Mouse (Mus musculus): ENCODE measurements around the gene Kctd3. TPM values are rescaled to one million over a fixed set of nuclear protein-coding genes. Genes with fewer than 3 reads are reported as not detected.
A peak's percentile ranks its signal among the peaks of the same experiment; 100 is the strongest.

Gene Kctd3
- total RNA-seq, 2 experiments from 2014 or later, result 110 to 113 TPM

GRCm38 (mm10) chr1:189022925-189023700, 15.5 kb upstream of the Kctd3 start:
- no peak for DNase-seq (ENCODE audit: low spot score in 2 of 2)
- intact Hi-C loops (cut with DNase I), result loop anchor here (5.0 to 10.0 kb wide), 2 partner anchors 859 to 952 kb away; no protein-coding TSS in a partner anchor

DNA sequence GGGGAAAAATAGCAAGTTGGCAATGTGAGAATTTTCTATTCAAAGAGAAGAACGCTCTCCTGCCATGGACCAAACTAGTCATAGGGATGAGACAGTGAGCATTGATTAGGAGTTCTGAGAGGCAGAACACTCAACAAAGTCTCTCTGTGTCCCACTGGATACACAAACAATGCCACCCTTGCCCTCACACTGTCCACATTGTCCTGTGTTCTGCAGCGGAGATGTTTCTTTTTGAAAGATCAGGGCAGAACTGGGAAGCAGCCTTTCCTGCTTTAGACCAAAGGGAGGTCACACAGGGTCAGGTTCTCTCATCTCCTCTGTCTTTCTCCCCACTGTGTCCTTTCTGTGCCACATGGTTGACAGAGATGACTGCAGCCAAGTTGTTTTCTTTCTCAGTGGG, 7.7 kb upstream of the Kctd3 start:
- no peak for DNase-seq (ENCODE audit: low spot score in 2 of 2)
- intact Hi-C loops (cut with DNase I), result no loop called here

- intact Hi-C loops (cut with DNase I), result no loop called here
Observed at GRCm38 (mm10) chr1:189013587-189013921, 5.9 kb upstream of the Kctd3 start.

DNA sequence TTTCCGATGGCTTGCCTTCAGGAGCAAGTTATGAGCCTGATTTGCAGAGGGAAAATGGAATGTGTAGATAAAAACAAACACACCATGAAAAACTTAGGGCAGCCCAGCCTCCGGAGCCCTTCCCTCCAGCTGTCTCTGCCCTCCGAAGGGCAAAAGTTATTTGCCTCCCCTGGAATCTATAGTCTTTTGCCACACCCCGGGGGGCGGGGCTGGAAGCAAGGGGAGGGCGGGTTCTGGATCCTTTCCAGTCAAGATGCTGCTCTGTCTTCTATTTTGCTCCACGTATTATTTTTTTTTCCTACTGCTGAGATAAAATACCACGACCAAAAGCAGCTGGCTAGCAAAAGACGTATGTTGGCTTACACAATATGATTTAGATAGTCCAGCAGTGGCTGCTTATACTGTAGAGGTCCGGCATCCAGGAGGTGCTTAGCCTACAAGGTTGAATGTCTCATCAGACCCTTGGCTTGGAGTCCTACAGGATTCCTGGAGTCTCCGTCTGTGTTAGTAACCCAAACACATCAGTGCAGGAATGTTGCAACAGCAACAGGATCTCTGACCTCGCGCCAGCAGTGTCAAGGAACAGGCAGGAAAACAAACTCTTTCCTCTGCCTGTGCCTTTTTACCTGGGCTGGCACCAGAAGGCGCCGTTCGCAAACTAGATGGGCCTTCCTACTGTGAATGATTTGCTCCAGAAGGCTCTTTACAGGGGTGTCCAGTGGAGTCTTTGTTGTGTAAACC, 5.4 kb upstream of the Kctd3 start:
- intact Hi-C loops (cut with DNase I), result no loop called here

More at GRCm38 (mm10) chr1:189013587-189013921, 5.9 kb upstream of the Kctd3 start:
- DNase-seq (ENCODE audit: low spot score in 2 of 2), result no peak

GRCm38 (mm10) chr1:189010671-189011070, 3.0 kb upstream of the Kctd3 start:
- intact Hi-C loops (cut with DNase I), result no loop called here
- no peak for DNase-seq (ENCODE audit: low spot score in 2 of 2)

More for the DNA sequence above, 5.4 kb upstream of the Kctd3 start:
- no peak for DNase-seq (ENCODE audit: low spot score in 2 of 2)

DNA sequence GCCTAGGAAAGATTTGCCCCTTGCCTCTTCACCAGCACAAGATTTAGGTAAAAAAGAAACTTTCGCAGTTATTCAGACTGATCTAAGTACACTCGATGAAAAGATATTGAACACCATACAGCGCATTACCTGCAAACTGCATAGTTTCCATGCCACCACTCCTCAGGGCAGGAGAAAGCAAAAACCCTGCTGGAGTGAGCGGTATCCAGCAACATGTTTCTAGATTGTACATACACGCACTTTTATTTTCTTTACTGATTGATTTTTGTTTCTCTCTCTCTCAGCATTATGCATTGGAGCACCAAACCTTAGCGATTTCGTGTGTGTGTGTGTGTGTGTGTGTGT, 311 bp upstream of the Kctd3 start:
- DNase-seq (ENCODE audit: low spot score in 2 of 2), result no peak

DNA sequence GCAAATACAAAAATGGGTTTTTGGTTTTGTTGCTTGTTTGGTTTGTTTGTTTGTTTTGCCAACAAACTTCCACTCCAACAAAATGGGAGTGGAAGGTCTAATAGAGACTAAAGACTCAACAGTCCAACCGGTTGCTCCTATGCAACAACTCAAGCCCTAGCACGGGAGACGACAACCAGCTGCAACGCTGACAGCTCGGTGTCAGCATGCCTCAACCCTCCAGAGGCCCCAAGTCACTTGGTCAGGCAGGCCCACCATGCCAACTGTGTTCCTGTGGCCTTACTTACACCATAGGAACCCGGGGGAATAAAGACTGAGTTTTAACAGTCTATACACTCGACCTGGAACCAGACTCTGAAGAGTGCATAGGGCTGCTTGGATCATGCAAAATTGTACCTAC, 815 bp downstream of the Kctd3 start:
- intact Hi-C loops (cut with DNase I), result no loop called here
- no peak for DNase-seq (ENCODE audit: low spot score in 2 of 2)

More for the DNA sequence above, 311 bp upstream of the Kctd3 start:
- intact Hi-C loops (cut with DNase I), result no loop called here

DNA sequence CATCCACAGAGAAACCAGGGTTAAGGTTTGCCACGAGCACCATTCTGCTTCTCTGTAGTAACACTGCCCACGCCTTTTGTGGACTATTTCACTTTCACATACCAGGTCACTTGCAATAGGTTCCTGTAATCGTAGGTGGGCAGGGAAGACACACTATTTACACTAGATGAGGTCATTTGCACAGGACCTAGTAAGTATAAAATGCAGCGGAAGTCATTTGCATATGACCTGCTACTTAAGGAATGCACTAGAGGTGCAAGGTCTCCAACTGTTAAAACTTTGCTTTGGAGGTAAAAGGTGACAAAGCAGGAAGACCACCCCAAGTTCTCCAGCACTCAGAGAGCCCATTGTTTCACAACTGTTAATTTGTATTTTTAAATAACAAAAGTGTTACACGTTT, 1.4 kb downstream of the Kctd3 start:
- DNase-seq (ENCODE audit: low spot score in 2 of 2), result no peak
- intact Hi-C loops (cut with DNase I), result no loop called here

- DNase-seq (ENCODE audit: low spot score in 2 of 2), result no peak
- intact Hi-C loops (cut with DNase I), result no loop called here
Observed at GRCm38 (mm10) chr1:189004774-189005173, 2.9 kb downstream of the Kctd3 start.

- intact Hi-C loops (cut with DNase I), result no loop called here
Observed at GRCm38 (mm10) chr1:189001815-189002214, 5.8 kb downstream of the Kctd3 start.

DNA sequence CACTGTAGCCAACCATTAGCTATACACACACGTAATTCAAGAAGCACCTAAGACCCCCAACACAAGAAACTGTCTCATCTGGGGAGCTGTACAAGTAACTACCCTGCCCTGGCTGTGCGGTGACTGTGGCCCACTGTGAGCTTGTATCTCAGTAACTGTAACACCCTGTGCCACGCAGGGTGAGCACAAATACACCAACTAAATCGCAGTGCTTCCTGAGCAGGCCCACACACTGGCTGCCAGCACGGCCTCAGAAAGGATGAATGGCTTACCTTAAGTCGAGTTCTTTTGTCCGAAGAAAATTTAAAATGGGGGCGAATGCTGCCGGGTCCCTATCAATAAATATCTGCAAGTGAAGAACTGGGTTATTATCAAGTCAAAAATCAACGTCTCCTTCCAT, 7.7 kb downstream of the Kctd3 start:
- no peak for DNase-seq (ENCODE audit: low spot score in 2 of 2)
- intact Hi-C loops (cut with DNase I), result no loop called here

More at GRCm38 (mm10) chr1:189001815-189002214, 5.8 kb downstream of the Kctd3 start:
- DNase-seq (ENCODE audit: low spot score in 2 of 2), result no peak

DNA sequence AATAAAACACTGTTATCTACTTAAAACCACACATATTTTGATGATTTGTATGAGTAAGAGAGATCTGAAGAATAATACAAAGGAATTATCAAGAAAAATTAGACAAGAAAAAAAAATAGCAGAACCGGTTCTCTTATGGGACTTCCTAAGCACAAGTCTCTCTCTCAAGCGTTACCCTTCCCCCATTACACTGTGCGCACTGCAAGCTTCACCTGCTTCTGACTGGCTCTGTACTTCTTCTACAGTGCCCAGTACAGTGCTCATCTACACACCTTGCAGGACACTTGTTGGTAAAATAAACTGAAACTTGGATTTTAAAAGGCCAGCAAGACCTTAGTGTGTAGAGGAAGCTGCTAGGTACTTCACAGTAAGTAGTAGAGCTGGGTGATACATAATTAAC, 9.7 kb downstream of the Kctd3 start:
- intact Hi-C loops (cut with DNase I), result no loop called here
- no peak for DNase-seq (ENCODE audit: low spot score in 2 of 2)

DNA sequence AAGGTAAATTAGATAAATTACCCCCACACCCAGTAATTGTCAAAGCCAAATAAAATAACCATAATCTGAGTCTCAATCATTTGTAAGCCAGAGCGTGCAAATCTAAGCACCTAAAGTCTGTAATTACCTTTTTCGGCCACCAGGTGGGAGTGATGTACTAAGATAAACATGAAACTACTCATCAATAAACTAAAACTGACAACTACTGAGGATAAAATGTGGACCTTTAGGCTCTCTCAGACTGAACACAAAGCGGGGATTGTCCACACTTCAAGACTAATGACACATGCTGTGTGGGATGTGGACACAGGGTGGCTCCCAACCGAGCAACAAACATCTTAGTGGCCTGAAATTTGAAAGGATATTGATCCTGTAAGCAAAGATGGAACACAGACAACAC, 14.4 kb downstream of the Kctd3 start:
- DNase-seq (ENCODE audit: low spot score in 2 of 2), result peak; percentile 67 to 70
- intact Hi-C loops (cut with DNase I), result no loop called here

DNA sequence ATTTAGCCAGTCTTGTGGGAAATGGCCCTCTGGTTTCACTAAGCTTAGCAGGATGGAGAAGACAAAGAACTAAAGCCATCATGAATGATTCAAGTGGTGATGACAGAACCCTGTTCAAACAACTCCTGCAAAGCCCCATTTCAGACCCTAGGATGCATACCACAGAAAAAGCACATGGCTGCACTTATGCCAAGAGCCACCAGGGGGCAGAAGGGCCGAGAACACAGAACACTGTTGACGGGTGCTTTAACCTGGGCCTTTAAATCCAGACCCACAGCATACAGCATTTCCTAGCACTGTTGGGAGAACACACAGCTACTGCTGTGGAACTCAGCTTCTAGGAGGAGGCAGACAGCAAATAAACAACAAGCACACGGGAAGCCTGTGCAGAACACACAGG, 27.6 kb downstream of the Kctd3 start:
- intact Hi-C loops (cut with DNase I), result no loop called here
- peak; percentile 62 to 63 for DNase-seq (ENCODE audit: low spot score in 2 of 2)

- intact Hi-C loops (cut with DNase I), result no loop called here
- no peak for DNase-seq (ENCODE audit: low spot score in 2 of 2)
Observed at GRCm38 (mm10) chr1:188973926-188974325, 33.7 kb downstream of the Kctd3 start.

DNA sequence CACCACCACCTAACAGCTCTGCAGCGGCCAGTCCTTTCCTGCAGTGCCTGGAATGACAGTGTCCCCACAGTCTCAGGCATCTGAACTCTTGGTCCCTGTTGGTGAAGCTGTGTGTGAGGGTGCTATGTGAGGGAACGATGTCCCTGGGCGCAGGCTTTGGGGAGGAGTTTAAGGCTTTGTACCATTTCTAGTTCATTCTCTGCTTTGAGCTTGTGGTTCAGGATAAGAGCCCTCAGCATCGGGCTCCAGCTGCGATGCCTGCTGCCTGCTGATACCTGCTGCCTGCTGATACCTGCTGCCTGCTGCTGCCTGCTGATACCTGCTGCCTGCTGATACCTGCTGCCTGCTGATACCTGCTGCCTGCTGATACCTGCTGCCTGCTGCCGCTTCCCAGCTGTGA, 34.6 kb downstream of the Kctd3 start:
- DNase-seq (ENCODE audit: low spot score in 2 of 2), result no peak
- intact Hi-C loops (cut with DNase I), result no loop called here

DNA sequence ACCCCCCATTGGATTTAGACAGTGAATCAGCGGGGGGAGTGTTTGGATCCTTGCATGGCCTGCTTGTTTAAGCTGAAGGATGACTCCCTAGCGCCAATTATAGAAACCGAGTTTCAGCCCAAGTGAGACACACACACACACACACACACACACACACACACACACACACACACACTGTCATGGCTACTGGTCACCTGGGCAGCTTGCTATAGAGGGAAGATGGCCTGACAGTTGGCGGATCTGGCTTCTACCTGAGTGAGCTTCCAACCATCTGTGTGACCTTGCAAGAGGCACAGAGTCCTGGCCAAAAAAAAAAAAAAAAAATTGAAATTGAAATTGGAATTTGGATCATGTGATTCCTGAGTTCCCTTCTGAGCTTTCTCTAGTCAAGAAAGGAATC, 55.1 kb downstream of the Kctd3 start:
- intact Hi-C loops (cut with DNase I), result no loop called here

GRCm38 (mm10) chr1:188951091-188951490, 56.5 kb downstream of the Kctd3 start:
- intact Hi-C loops (cut with DNase I), result no loop called here
- DNase-seq (ENCODE audit: low spot score in 2 of 2), result no peak

More for the DNA sequence above, 55.1 kb downstream of the Kctd3 start:
- no peak for DNase-seq (ENCODE audit: low spot score in 2 of 2)

DNA sequence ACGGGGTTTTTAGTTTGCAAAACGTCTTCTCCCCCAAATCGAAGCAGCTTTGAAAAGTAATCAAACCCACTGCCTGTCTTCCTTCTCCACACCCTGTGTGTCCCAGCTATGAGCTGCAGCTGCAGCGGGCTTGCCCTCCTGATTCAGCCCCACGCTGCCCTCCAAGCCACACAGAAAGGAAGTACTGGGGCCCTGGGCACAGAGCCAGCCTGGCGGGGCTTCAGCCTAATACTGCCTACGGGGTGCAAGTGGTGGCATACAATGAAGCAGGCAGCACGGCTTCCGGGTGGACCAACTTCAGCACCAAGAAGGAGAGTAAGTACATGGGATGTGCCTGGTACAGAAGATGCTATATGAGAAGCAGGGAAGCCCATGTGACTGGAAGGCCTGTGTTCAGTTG, 59.4 kb downstream of the Kctd3 start:
- intact Hi-C loops (cut with DNase I), result no loop called here
- peak in 1 of 2 experiments; percentile 43 for DNase-seq (ENCODE audit: low spot score in 2 of 2)

DNA sequence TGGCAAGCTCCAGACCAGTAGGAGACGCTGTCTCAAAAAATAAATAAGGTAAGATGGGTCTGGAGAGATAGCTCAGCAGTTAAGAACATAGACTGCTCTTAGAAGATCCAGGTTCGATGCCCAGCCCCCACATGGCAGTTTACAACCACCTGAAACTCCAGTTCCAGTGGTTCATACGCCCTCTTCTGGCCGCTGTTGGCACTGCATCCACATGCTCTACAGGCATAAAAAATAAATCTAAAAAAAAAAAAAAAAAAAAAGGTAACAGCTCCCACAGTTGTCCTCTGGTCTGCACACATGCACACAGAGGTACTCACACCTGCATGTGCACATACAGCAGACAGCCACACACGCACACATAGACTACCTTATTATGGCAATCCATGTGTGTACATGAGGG, 59.8 kb downstream of the Kctd3 start:
- intact Hi-C loops (cut with DNase I), result no loop called here
- DNase-seq (ENCODE audit: low spot score in 2 of 2), result peak in 1 of 2 experiments; percentile 20

GRCm38 (mm10) chr1:188946849-188947248, 60.8 kb downstream of the Kctd3 start:
- no peak for DNase-seq (ENCODE audit: low spot score in 2 of 2)
- intact Hi-C loops (cut with DNase I), result no loop called here

All from left cerebral cortex, postnatal 14 days (tissue).